Mouse (Mus musculus): ENCODE results near the gene Adamtsl1. TPM values are rescaled to one million over a fixed set of nuclear protein-coding genes. Genes with fewer than 3 reads are reported as not detected.

The Adamtsl1 gene
- polyA plus RNA-seq, 1 experiment from 2014 or later: 3.1 TPM

- H3K4me1 ChIP-seq (replicated peaks; ENCODE audit: control insufficient read depth, insufficient read depth, low read length): no peaks in the 10 kb centered on the region
- no peak for TF ChIP-seq CTCF (IDR thresholded peaks at IDR 0.05; ENCODE audit: low read depth)
- H3K4me3 ChIP-seq (ENCODE audit: low read depth, low read length): no peak overlapping the region
- no peak for ATAC-seq
- no peaks in the 10 kb centered on the region for H3K9me3 ChIP-seq (ENCODE audit: control insufficient read depth)
- H3K27ac ChIP-seq (ENCODE audit: low read depth, low read length): no peak overlapping the region
- no peaks in the 10 kb centered on the region for H3K27me3 ChIP-seq (replicated peaks; ENCODE audit: control insufficient read depth, insufficient read depth, low read length)
- no peaks in the 10 kb centered on the region for H3K36me3 ChIP-seq (ENCODE audit: control insufficient read depth, insufficient read depth)
- H3K4me2 ChIP-seq (replicated peaks; ENCODE audit: low read depth): no peak overlapping the region
- WGBS: 70% methylated on average over 13 of the region's 13 CpGs
- no peak overlapping the region for H3K9ac ChIP-seq (ENCODE audit: low read depth, low read length)
Observed at GRCm38 (mm10) chr4:86068875-86069718, 555.1 kb downstream of the Adamtsl1 start.

DNA sequence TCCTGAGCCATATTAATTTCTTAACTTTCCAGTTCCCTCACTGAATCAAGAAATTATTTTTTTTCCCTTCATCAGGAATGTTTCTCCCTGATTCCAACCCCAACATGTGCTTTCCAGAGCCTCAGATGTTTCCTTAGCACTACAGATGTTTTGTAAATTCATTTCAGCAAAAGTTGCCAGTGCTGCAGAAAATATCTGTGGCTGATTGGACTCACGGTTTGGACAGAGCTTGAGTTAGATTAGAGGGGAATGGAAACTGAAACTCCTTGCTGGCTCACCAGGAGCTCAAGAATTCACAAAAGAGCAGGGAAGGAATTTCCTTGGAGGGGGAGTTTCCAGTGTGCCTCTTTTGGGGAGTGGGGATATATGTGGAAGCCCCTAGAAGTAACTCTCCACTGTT is 560.9 kb downstream of the Adamtsl1 start:
- no peak for TF ChIP-seq CTCF (IDR thresholded peaks at IDR 0.05; ENCODE audit: low read depth)
- H3K27ac ChIP-seq (ENCODE audit: low read depth, low read length): no peak overlapping the region
- no peak overlapping the region for H3K4me2 ChIP-seq (replicated peaks; ENCODE audit: low read depth)
- no peaks in the 10 kb centered on the region for H3K36me3 ChIP-seq (ENCODE audit: control insufficient read depth, insufficient read depth)
- no peaks in the 10 kb centered on the region for H3K27me3 ChIP-seq (replicated peaks; ENCODE audit: control insufficient read depth, insufficient read depth, low read length)
- H3K9ac ChIP-seq (ENCODE audit: low read depth, low read length): no peak overlapping the region
- no peak overlapping the region for H3K4me3 ChIP-seq (ENCODE audit: low read depth, low read length)
- ATAC-seq: no peak
- no peaks in the 10 kb centered on the region for H3K9me3 ChIP-seq (ENCODE audit: control insufficient read depth)
- no peaks in the 10 kb centered on the region for H3K4me1 ChIP-seq (replicated peaks; ENCODE audit: control insufficient read depth, insufficient read depth, low read length)
- 34% methylated on average over 1 of the region's 1 CpGs for WGBS

- Histone ChIP-seq H3K4me3 (ENCODE audit: low read depth, low read length) (no peak overlapping the region), H3K36me3 (ENCODE audit: control insufficient read depth, insufficient read depth) (no peaks in the 10 kb centered on the region), H3K27me3 (replicated peaks; ENCODE audit: control insufficient read depth, insufficient read depth, low read length) (no peaks in the 10 kb centered on the region), H3K9me3 (ENCODE audit: control insufficient read depth) (no peaks in the 10 kb centered on the region), H3K4me1 (replicated peaks; ENCODE audit: control insufficient read depth, insufficient read depth, low read length) (no peaks in the 10 kb centered on the region), H3K4me2 (replicated peaks; ENCODE audit: low read depth) (no peak overlapping the region), H3K27ac (ENCODE audit: low read depth, low read length) (no peak overlapping the region), H3K9ac (ENCODE audit: low read depth, low read length) (no peak overlapping the region)
- ATAC-seq: no peak
- WGBS: 82% methylated on average over 2 of the region's 2 CpGs
- no peak for TF ChIP-seq CTCF (IDR thresholded peaks at IDR 0.05; ENCODE audit: low read depth)
Observed at GRCm38 (mm10) chr4:86077355-86077754, 563.4 kb downstream of the Adamtsl1 start.

DNA sequence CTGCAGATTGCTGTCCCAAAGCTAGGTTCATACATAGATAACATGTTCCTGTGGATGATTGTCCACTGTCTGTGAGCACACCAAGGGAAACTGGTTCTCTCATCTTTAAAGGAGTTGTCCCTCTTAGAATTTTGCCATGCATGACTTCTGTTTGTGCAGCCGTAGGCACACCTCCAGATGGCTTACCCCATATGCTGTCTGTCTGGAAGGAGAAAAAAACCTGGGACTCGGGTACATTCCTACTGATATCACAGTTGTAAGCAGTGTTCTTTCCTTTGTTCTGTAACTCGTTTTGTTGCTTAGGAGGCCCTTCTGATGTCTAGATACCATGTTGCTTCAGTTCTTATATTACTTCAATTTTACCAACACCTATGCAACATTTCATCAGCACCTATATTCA is 563.9 kb downstream of the Adamtsl1 start:
- Histone ChIP-seq H3K9ac (ENCODE audit: low read depth, low read length) (no peak overlapping the region), H3K4me1 (replicated peaks; ENCODE audit: control insufficient read depth, insufficient read depth, low read length) (no peaks in the 10 kb centered on the region), H3K4me2 (replicated peaks; ENCODE audit: low read depth) (no peak overlapping the region), H3K27ac (ENCODE audit: low read depth, low read length) (no peak overlapping the region), H3K9me3 (ENCODE audit: control insufficient read depth) (no peaks in the 10 kb centered on the region), H3K27me3 (replicated peaks; ENCODE audit: control insufficient read depth, insufficient read depth, low read length) (no peaks in the 10 kb centered on the region), H3K4me3 (ENCODE audit: low read depth, low read length) (no peak overlapping the region), H3K36me3 (ENCODE audit: control insufficient read depth, insufficient read depth) (no peaks in the 10 kb centered on the region)
- no peak for TF ChIP-seq CTCF (IDR thresholded peaks at IDR 0.05; ENCODE audit: low read depth)
- WGBS: 76% methylated on average over 3 of the region's 3 CpGs
- ATAC-seq: no peak

GRCm38 (mm10) chr4:86087508-86087907 is 573.5 kb downstream of the Adamtsl1 start:
- H3K4me1 ChIP-seq (replicated peaks; ENCODE audit: control insufficient read depth, insufficient read depth, low read length): no peaks in the 10 kb centered on the region
- no peaks in the 10 kb centered on the region for H3K27me3 ChIP-seq (replicated peaks; ENCODE audit: control insufficient read depth, insufficient read depth, low read length)
- H3K27ac ChIP-seq (ENCODE audit: low read depth, low read length): no peak overlapping the region
- no peak overlapping the region for H3K4me2 ChIP-seq (replicated peaks; ENCODE audit: low read depth)
- H3K9ac ChIP-seq (ENCODE audit: low read depth, low read length): no peak overlapping the region
- no peak overlapping the region for H3K4me3 ChIP-seq (ENCODE audit: low read depth, low read length)
- TF ChIP-seq CTCF (IDR thresholded peaks at IDR 0.05; ENCODE audit: low read depth): no peak
- H3K36me3 ChIP-seq (ENCODE audit: control insufficient read depth, insufficient read depth): no peaks in the 10 kb centered on the region
- no peaks in the 10 kb centered on the region for H3K9me3 ChIP-seq (ENCODE audit: control insufficient read depth)
- ATAC-seq: no peak
- 73% methylated on average over 5 of the region's 5 CpGs for WGBS

- no peak for TF ChIP-seq CTCF (IDR thresholded peaks at IDR 0.05; ENCODE audit: low read depth)
- Histone ChIP-seq H3K4me3 (ENCODE audit: low read depth, low read length) (no peak overlapping the region), H3K4me2 (replicated peaks; ENCODE audit: low read depth) (no peak overlapping the region), H3K27ac (ENCODE audit: low read depth, low read length) (no peak overlapping the region), H3K9me3 (ENCODE audit: control insufficient read depth) (no peaks in the 10 kb centered on the region), H3K27me3 (replicated peaks; ENCODE audit: control insufficient read depth, insufficient read depth, low read length) (no peaks in the 10 kb centered on the region), H3K4me1 (replicated peaks; ENCODE audit: control insufficient read depth, insufficient read depth, low read length) (no peaks in the 10 kb centered on the region), H3K9ac (ENCODE audit: low read depth, low read length) (no peak overlapping the region), H3K36me3 (ENCODE audit: control insufficient read depth, insufficient read depth) (no peaks in the 10 kb centered on the region)
- ATAC-seq: no peak
- WGBS: 64% methylated on average over 1 of the region's 1 CpGs
Observed at GRCm38 (mm10) chr4:86103207-86103606, 589.2 kb downstream of the Adamtsl1 start.

All from intestine, postnatal 0 days (tissue).